Mouse (Mus musculus) hindbrain, embryonic 13.5 days (tissue): ENCODE measurements around the gene Ssh3. TPM values are rescaled to one million over a fixed set of nuclear protein-coding genes. Genes with fewer than 3 reads are reported as not detected.

Source experiments
- ATAC-seq: fragments of 200-750 bp; cut with Nextera tagmentation; 2 replicates; pipeline ENCODE4 v1.8.0; 2017; ENCODE audit warnings: moderate TSS enrichment; ENCODE audit not compliant: low FRiP score
- H3K27ac ChIP-seq: fragments of 300-500 bp; sonication (generic); 2 replicates; pipeline ENCODE4 v1.5.1; 2015; ENCODE audit warnings: inconsistent platforms, mild to moderate bottlenecking, moderate library complexity
- H3K27me3 ChIP-seq: fragments of 300-500 bp; sonication (generic); 2 replicates; pipeline ENCODE4 v1.6.1; 2015; ENCODE audit warnings: mild to moderate bottlenecking, inconsistent platforms
- H3K36me3 ChIP-seq: fragments of 300-500 bp; sonication (generic); 2 replicates; pipeline ENCODE4 v1.6.1; 2015; ENCODE audit warnings: mild to moderate bottlenecking, inconsistent platforms
- H3K4me1 ChIP-seq: fragments of 300-500 bp; sonication (generic); replicated peaks from 2 replicates; pipeline ENCODE4 v1.6.1; 2015; ENCODE audit warnings: inconsistent platforms
- H3K4me2 ChIP-seq: fragments of 300-500 bp; sonication (generic); 2 replicates; pipeline ENCODE4 v1.6.1; 2015; ENCODE audit warnings: inconsistent platforms, mild to moderate bottlenecking, moderate library complexity
- H3K4me3 ChIP-seq: fragments of 300-500 bp; sonication (generic); 2 replicates; pipeline ENCODE4 v1.5.1; 2015; ENCODE audit warnings: mild to moderate bottlenecking, inconsistent platforms
- H3K9ac ChIP-seq: fragments of 300-500 bp; sonication (generic); 2 replicates; pipeline ENCODE4 v1.6.1; 2015; ENCODE audit warnings: mild to moderate bottlenecking, inconsistent platforms
- H3K9me3 ChIP-seq: fragments of 300-500 bp; sonication (generic); 2 replicates; pipeline ENCODE4 v1.6.1; 2016; ENCODE audit warnings: inconsistent platforms
- WGBS: fragments of 180-500 bp; shearing (Covaris S2); methylation state at CpG from one replicate; pipeline ENCODE4 v1.1.7; 2015; 5-methylcytosine and 5-hydroxymethylcytosine counted together
- polyA plus RNA-seq: library from polyadenylated mRNA; unstranded; fragments of >200 nt; fragmentation: Nextera tagmentation; extraction: Ambion mirVana; gene quantifications from 2 replicates; pipeline ENCODE4 v1.2.1, GENCODE M21; 2015

The Ssh3 gene
- polyA plus RNA-seq, 1 experiment from 2014 or later = 10.6 TPM

DNA sequence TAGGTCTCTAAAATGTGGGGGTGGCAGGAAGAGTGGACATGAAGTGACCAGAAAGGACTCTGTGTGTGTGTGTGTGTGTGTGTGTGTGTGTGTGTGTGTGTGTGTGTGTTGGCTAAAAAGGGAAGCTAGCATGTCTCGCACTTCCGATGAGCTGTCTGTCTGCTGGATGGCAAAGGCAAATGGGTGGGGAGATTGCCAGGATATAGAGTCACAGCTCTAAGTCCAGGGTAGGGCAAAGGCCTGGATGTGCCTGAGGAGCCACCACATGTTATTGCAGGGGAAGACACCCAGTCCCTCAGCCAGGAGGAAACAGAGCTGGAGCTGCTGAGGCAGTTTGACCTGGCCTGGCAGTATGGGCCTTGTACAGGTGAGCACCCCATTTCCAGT is 36.8 kb downstream of the Ssh3 start:
- no peaks in the 10 kb centered on the region for H3K9me3 ChIP-seq
- no peak; the same call in none of the 2 replicates for ATAC-seq
- peaks cover 34% of the 10 kb centered on the region for H3K27me3 ChIP-seq
- peak overlapping the region; percentile 80 for H3K9ac ChIP-seq
- H3K27ac ChIP-seq = peak overlapping the region; percentile 86
- H3K36me3 ChIP-seq = no peaks in the 10 kb centered on the region
- 35% methylated on average over 2 of the region's 2 CpGs for WGBS
- peak overlapping the region; percentile 79 for H3K4me2 ChIP-seq
- peaks cover 12% of the 10 kb centered on the region for H3K4me1 ChIP-seq
- H3K4me3 ChIP-seq = peak overlapping the region; percentile 60

- peak; percentile 93 for ATAC-seq
- peaks cover 39% of the 10 kb centered on the region for H3K27me3 ChIP-seq
- peak within 1 kb of the TSS; percentile 79 for H3K4me2 ChIP-seq
- H3K4me1 ChIP-seq = peaks cover 12% of the 10 kb centered on the region
- peak within 1 kb of the TSS; percentile 80 for H3K9ac ChIP-seq
- H3K27ac ChIP-seq = peak within 1 kb of the TSS; percentile 86
- peak within 1 kb of the TSS; percentile 60 for H3K4me3 ChIP-seq
- H3K9me3 ChIP-seq = no peaks in the 10 kb centered on the region
- 11% methylated on average over 26 of the region's 26 CpGs for WGBS
- no peaks in the 10 kb centered on the region for H3K36me3 ChIP-seq
Observed at GRCm38 (mm10) chr19:4231253-4232185, 37.5 kb downstream of the Ssh3 start, which contains the start of gene Pold4. Gene Pold4, plus strand, starts transcription at chr19:4231899.

GRCm38 (mm10) chr19:4230415-4230814 is 38.6 kb downstream of the Ssh3 start:
- WGBS = 77% methylated on average over 8 of the region's 8 CpGs
- Histone ChIP-seq H3K36me3 (no peaks in the 10 kb centered on the region), H3K4me3 (no peak overlapping the region), H3K9me3 (no peaks in the 10 kb centered on the region), H3K4me2 (no peak overlapping the region), H3K27ac (no peak overlapping the region), H3K9ac (0 out of 2 replicates have a peak overlapping the region, but pooled peaks have one; percentile 39), H3K27me3 (peaks cover 43% of the 10 kb centered on the region), H3K4me1 (peaks cover 12% of the 10 kb centered on the region)
- no peak for ATAC-seq

DNA sequence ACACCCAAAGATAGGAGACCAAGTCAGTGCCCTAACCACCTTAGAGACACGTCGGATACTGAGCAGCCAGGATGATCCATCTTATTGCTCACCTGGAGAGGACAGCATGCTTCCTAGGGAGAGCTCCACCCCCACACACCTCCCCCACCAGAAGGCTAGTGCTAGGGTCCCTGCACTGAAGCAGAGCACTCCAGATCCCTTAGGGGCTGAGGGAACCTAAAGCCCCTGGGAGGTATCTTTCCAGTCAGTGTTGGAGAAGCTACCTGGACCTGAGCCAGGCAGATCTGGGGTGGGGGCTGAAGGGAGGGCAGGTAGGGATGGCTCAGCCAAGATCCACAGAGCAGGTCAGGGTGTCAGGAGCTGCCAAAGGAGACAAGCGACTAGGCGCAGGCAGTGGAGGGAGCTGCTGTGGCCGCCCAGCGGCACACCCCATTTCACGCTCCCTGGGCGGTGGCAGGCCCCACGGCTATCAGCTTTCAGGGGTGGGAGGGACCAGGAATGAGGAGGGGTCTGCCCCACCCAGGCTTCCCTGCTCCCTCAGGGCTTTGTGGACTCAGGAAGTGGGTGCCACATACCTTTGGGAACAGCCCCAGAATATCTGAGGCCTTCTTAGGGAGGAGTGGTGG is 39.4 kb downstream of the Ssh3 start:
- H3K36me3 ChIP-seq = no peaks in the 10 kb centered on the region
- H3K4me2 ChIP-seq = no peak overlapping the region
- H3K27me3 ChIP-seq = peaks cover 47% of the 10 kb centered on the region
- peaks cover 12% of the 10 kb centered on the region for H3K4me1 ChIP-seq
- H3K9ac ChIP-seq = peak overlapping the region; percentile 39
- H3K27ac ChIP-seq = no peak overlapping the region
- no peaks in the 10 kb centered on the region for H3K9me3 ChIP-seq
- no peak for ATAC-seq
- 41% methylated on average over 9 of the region's 9 CpGs for WGBS
- no peak overlapping the region for H3K4me3 ChIP-seq

- Histone ChIP-seq H3K27me3 (peaks cover 47% of the 10 kb centered on the region), H3K4me1 (peaks cover 12% of the 10 kb centered on the region), H3K4me2 (no peak overlapping the region), H3K9me3 (no peaks in the 10 kb centered on the region), H3K9ac (no peak overlapping the region), H3K27ac (no peak overlapping the region), H3K4me3 (no peak overlapping the region), H3K36me3 (no peaks in the 10 kb centered on the region)
- no peak for ATAC-seq
- 65% methylated on average over 4 of the region's 4 CpGs for WGBS
Observed at GRCm38 (mm10) chr19:4228891-4229290, 40.1 kb downstream of the Ssh3 start.

- no peak overlapping the region for H3K27ac ChIP-seq
- no peak for ATAC-seq
- H3K4me1 ChIP-seq = peaks cover 12% of the 10 kb centered on the region
- no peak overlapping the region for H3K4me3 ChIP-seq
- H3K9me3 ChIP-seq = no peaks in the 10 kb centered on the region
- H3K36me3 ChIP-seq = no peaks in the 10 kb centered on the region
- H3K4me2 ChIP-seq = no peak overlapping the region
- no peak overlapping the region for H3K9ac ChIP-seq
- WGBS = 20% methylated on average over 8 of the region's 8 CpGs
- H3K27me3 ChIP-seq = peaks cover 44% of the 10 kb centered on the region
Observed at GRCm38 (mm10) chr19:4227894-4228678, 40.9 kb downstream of the Ssh3 start.

- WGBS = 70% methylated on average over 5 of the region's 5 CpGs
- no peak for ATAC-seq
- Histone ChIP-seq H3K27ac (no peak overlapping the region), H3K9ac (no peak overlapping the region), H3K4me2 (no peak overlapping the region), H3K4me1 (peaks cover 9% of the 10 kb centered on the region), H3K4me3 (no peak overlapping the region), H3K36me3 (no peaks in the 10 kb centered on the region), H3K27me3 (peaks cover 43% of the 10 kb centered on the region), H3K9me3 (no peaks in the 10 kb centered on the region)
Observed at GRCm38 (mm10) chr19:4227446-4227845, 41.5 kb downstream of the Ssh3 start.

DNA sequence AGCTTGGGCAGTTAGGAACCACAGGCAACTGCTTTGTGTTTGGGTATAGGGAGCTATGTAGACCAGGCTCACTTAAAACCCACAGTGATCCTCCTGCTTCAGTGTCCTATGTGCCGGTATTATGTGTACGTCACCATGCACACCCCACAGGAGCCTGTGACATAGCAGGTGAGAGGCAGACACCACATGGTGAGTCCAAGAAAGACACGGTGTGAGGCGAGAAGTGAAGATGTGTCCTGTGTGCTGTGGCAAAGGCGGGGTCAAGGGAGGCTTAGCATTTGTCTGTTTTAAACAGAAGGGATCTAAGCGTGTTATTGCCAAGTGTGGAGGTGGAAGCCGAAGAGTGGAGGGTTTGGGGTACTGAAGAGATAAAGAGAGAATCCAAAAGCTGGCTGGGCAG is 42.2 kb downstream of the Ssh3 start:
- H3K27me3 ChIP-seq = peaks cover 46% of the 10 kb centered on the region
- H3K27ac ChIP-seq = no peak overlapping the region

GRCm38 (mm10) chr19:4222165-4222564 is 46.8 kb downstream of the Ssh3 start:
- Histone ChIP-seq H3K4me1 (peaks cover 25% of the 10 kb centered on the region), H3K9me3 (no peaks in the 10 kb centered on the region), H3K4me3 (no peak overlapping the region), H3K9ac (peak overlapping the region; percentile 6; the same call in 1 of the 2 replicates), H3K4me2 (no peak overlapping the region), H3K27me3 (peaks cover 59% of the 10 kb centered on the region), H3K36me3 (no peaks in the 10 kb centered on the region), H3K27ac (no peak overlapping the region)
- ATAC-seq = no peak
- 77% methylated on average over 11 of the region's 11 CpGs for WGBS

More for the DNA sequence above, 42.2 kb downstream of the Ssh3 start:
- no peak overlapping the region for H3K4me3 ChIP-seq
- 89% methylated on average over 7 of the region's 7 CpGs for WGBS
- no peak overlapping the region for H3K4me2 ChIP-seq
- no peak for ATAC-seq
- H3K36me3 ChIP-seq = no peaks in the 10 kb centered on the region
- no peak overlapping the region for H3K9ac ChIP-seq
- peaks cover 11% of the 10 kb centered on the region for H3K4me1 ChIP-seq
- H3K9me3 ChIP-seq = no peaks in the 10 kb centered on the region

DNA sequence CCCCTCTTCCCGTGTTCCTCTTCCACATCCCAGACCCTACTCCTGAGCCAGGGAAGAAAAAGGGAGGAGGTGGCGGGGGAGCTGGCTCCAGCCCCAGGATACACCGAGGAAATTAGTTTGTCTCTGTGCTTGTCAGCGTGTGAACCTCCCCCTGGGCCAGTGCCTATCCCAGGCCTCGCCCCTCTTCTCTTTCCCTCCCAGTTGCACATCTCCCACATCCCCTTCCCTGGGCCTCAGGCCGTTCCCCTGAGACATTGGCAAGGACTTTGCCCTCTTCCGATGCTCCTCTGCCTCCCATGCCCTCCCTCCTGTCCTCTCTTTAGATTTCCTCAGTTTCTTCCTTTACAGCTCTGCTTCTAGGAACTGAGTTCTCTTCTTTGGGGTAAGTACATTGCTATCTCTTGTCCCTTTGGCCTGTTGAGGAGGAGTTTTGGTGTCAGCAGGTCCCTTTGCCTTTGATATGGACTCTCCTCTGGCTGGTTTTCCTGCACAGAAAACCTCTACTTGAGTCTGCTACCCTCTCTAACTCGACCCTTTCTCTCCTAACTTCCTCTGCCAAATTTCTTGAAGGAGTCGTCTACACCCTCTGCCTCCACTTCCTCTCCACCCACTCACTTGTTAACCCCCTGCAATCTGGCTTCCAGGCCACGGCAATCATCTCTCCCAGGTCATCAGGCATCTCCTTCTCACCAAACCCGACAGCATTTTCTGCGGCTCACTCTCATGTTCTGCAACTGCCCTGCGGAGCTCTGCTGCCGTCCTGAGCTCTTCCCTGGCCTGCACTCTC is 47.8 kb downstream of the Ssh3 start:
- peaks cover 63% of the 10 kb centered on the region for H3K27me3 ChIP-seq
- no peak overlapping the region for H3K27ac ChIP-seq
- H3K4me3 ChIP-seq = no peak overlapping the region
- peak overlapping the region; percentile 19; the same call in 1 of the 2 replicates for H3K9ac ChIP-seq
- H3K4me1 ChIP-seq = peaks cover 34% of the 10 kb centered on the region
- no peaks in the 10 kb centered on the region for H3K9me3 ChIP-seq
- no peak for ATAC-seq
- no peaks in the 10 kb centered on the region for H3K36me3 ChIP-seq
- 46% methylated on average over 14 of the region's 14 CpGs for WGBS
- no peak overlapping the region for H3K4me2 ChIP-seq

GRCm38 (mm10) chr19:4220416-4220815 is 48.6 kb downstream of the Ssh3 start:
- Histone ChIP-seq H3K9ac (peak overlapping the region; percentile 19; the same call in 1 of the 2 replicates), H3K27ac (no peak overlapping the region), H3K4me2 (no peak overlapping the region), H3K27me3 (peaks cover 67% of the 10 kb centered on the region), H3K9me3 (no peaks in the 10 kb centered on the region), H3K4me3 (no peak overlapping the region), H3K36me3 (no peaks in the 10 kb centered on the region), H3K4me1 (peaks cover 40% of the 10 kb centered on the region)
- WGBS = 51% methylated on average over 4 of the region's 4 CpGs
- ATAC-seq = no peak
